Mouse (Mus musculus) layer of hippocampus, postnatal 25 days (tissue): Measurements from ENCODE around the gene Vps18. TPM values are rescaled to one million over a fixed set of nuclear protein-coding genes. Genes with fewer than 3 reads are reported as not detected.

Source experiments
- DNase-seq, 2 experiments: peaks; one replicate each; pipeline ENCODE4 v3.0.0; 2022; ENCODE audit warnings: mixed read lengths in 2 of 2, low spot score in 1 of 2; ENCODE audit errors: extremely low spot score in 1 of 2
- total RNA-seq, 2 experiments: library from RNA; stranded (reverse); gene quantifications; 2 replicates each; pipeline ENCODE4 v1.2.3; 2021

The Vps18 gene
- total RNA-seq, 2 experiments from 2014 or later = 37.5 to 43.9 TPM

- DNase-seq = no peak
These were observed 475 bp downstream of the Vps18 start for GRCm38 (mm10) chr2:119289014-119289416.

GRCm38 (mm10) chr2:119292281-119292680 is 3.7 kb downstream of the Vps18 start:
- no peak for DNase-seq

- DNase-seq = no peak
These were observed 4.3 kb downstream of the Vps18 start for GRCm38 (mm10) chr2:119292852-119293251.

GRCm38 (mm10) chr2:119293311-119293710 is 4.8 kb downstream of the Vps18 start:
- no peak for DNase-seq

GRCm38 (mm10) chr2:119293776-119294390 is 5.3 kb downstream of the Vps18 start:
- no peak for DNase-seq

GRCm38 (mm10) chr2:119294411-119294810 is 5.9 kb downstream of the Vps18 start:
- DNase-seq = no peak

GRCm38 (mm10) chr2:119296756-119297155 is 8.2 kb downstream of the Vps18 start:
- DNase-seq = no peak

GRCm38 (mm10) chr2:119297506-119297905 is 9.0 kb downstream of the Vps18 start:
- DNase-seq = no peak

- DNase-seq = peak in 1 of 2 experiments; percentile 73
These were observed 9.8 kb downstream of the Vps18 start for GRCm38 (mm10) chr2:119298330-119298729.

- no peak for DNase-seq
These were observed 10.3 kb downstream of the Vps18 start for GRCm38 (mm10) chr2:119298839-119299238.

GRCm38 (mm10) chr2:119299981-119300818 is 11.7 kb downstream of the Vps18 start:
- DNase-seq = peak in 1 of 2 experiments; percentile 58

- no peak for DNase-seq
These were observed 12.4 kb downstream of the Vps18 start for GRCm38 (mm10) chr2:119300819-119301493.

GRCm38 (mm10) chr2:119302876-119303275 is 14.3 kb downstream of the Vps18 start:
- no peak for DNase-seq

GRCm38 (mm10) chr2:119304391-119304790 is 15.9 kb downstream of the Vps18 start:
- no peak for DNase-seq

GRCm38 (mm10) chr2:119304798-119305208 is 16.3 kb downstream of the Vps18 start:
- no peak for DNase-seq

- DNase-seq = no peak
These were observed 23.0 kb downstream of the Vps18 start for GRCm38 (mm10) chr2:119311544-119311943.

GRCm38 (mm10) chr2:119312380-119312958 is 23.9 kb downstream of the Vps18 start:
- no peak for DNase-seq

GRCm38 (mm10) chr2:119313780-119314479 is 25.4 kb downstream of the Vps18 start:
- DNase-seq = no peak

GRCm38 (mm10) chr2:119314742-119315310 is 26.3 kb downstream of the Vps18 start:
- DNase-seq = no peak
